Mouse (Mus musculus): ENCODE data around the gene Fn3k. TPM values are rescaled to one million over a fixed set of nuclear protein-coding genes. Genes with fewer than 3 reads are reported as not detected.
A peak's percentile ranks its signal among the peaks of the same experiment; 100 is the strongest.

Fn3k gene
- total RNA-seq (2012; rRNA removed) (0.27 TPM in 1 of 2 replicates, not detected in the other), polyA plus RNA-seq (2012; ENCODE audit: insufficient read depth in 1 of 2, insufficient read length in 2 of 2, low read depth in 1 of 2, low replicate concordance in 2 of 2, missing spikeins in 1 of 2) (under 1 TPM in 1 of 2 experiments, not detected in 1; 0.07 TPM)

DNA sequence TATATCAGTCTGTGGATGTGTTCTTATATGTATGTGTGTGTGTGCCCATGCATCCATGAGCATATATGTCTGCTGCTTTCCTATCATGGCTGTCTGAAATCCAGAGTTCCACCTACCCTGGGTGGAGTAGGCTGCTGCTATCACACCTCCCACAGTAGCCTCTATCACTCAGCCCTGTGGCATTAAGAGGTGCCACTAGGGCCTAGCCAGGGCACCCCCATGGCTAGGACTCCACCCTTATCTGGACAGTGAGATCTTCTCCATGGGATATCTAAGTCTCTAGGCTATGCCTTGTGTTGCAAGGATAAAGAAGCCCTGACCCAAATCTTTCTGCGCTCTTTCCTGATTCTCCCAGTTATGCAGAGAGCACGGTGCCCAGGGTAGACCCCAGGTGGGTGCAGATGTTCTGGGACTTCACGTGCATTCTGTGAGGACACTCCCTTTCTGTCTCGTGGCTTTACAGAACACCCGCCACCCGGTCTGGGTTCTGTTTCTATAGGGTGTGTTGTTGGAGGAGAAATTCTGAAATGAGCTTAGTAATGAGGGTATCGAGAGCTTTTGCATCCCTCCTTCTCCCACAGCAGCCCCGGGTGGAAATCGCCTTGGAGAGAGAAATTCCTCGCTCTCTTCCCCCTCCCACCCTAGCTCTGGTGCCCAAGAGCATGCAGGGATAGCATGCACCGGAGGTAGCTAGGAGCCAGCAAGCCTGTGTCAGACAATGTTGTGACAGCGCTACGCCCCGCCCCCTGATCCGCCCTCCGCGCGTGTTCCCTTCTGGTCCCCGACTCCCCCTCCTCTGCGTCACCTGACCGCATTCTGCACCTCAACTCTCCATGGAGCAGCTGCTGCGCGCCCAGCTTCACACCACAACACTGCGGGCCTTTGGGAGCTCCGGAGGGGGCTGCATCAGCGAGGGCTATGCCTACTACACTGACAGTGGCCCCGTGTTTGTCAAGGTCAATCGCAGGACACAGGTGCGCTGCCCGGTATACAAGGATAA lies at the start of gene Fn3k:
TSS of gene Fn3k (plus strand) at position 758 of the 1,000 bp plus-strand sequence.
- peaks cover 10 to 18% of the 10 kb centered on the region in 2 experiments for H3K4me1 ChIP-seq (ENCODE audit: control insufficient read depth in 1 of 2, insufficient read depth in 2 of 2, low read length in 2 of 2)
- peak within 1 kb of the TSS; percentile 34 to 56 for H3K4me3 ChIP-seq (ENCODE audit: control insufficient read depth in 1 of 2, insufficient read depth in 1 of 2, low read depth in 2 of 2, low read length in 2 of 2)
- H3K27me3 ChIP-seq (ENCODE audit: control insufficient read depth in 1 of 2, insufficient read depth in 2 of 2, low read length in 2 of 2), result no peaks in the 10 kb centered on the region
- H3K27ac ChIP-seq (ENCODE audit: control insufficient read depth, low read depth, low read length), result no peak within 1 kb of the TSS
- no peaks in the 10 kb centered on the region for H3K79me2 ChIP-seq (ENCODE audit: control insufficient read depth, insufficient read depth, low read length, poor library complexity)
- H3K9ac ChIP-seq (ENCODE audit: control insufficient read depth, low read depth, low read length, poor library complexity, severe bottlenecking), result peak within 1 kb of the TSS; percentile 26; the same call in 1 of the 2 replicates
- peaks cover 0 to 16% of the 10 kb centered on the region in 2 experiments; a peak in 3 of 4 replicates for H3K36me3 ChIP-seq (ENCODE audit: control insufficient read depth in 1 of 2, insufficient read depth in 2 of 2, low read length in 2 of 2)
- no peaks in the 10 kb centered on the region for H3K9me3 ChIP-seq (replicated peaks; ENCODE audit: insufficient read depth, low read length)
- peak; percentile 89 for DNase-seq (ENCODE audit: low read depth, low spot score)
- TF ChIP-seq USF1 (IDR thresholded peaks at IDR 0.05; ENCODE audit: low read depth, low read length) (peak; percentile 93), MXI1 (IDR thresholded peaks at IDR 0.05; ENCODE audit: low read depth, low read length) (peak; percentile 92), MAZ (IDR thresholded peaks at IDR 0.05; ENCODE audit: low read depth, low read length) (peak; percentile 35; the same call in 1 of the 2 replicates), TCF12 (IDR thresholded peaks at IDR 0.05; ENCODE audit: low read depth, low read length) (no peak), POLR2A (IDR thresholded peaks at IDR 0.05; ENCODE audit: control insufficient read depth in 1 of 2, insufficient read depth in 1 of 2, low read depth in 1 of 2, low read length in 2 of 2, poor library complexity in 1 of 2) (no peak), NRF1 (IDR thresholded peaks at IDR 0.05; ENCODE audit: insufficient read depth, low read depth, low read length, poor library complexity, severe bottlenecking) (0 out of 2 replicates have a peak, but pooled peaks have one; percentile 8), USF2 (IDR thresholded peaks at IDR 0.05; ENCODE audit: borderline replicate concordance in 1 of 2, insufficient read depth in 1 of 2, low read depth in 1 of 2, low read length in 2 of 2) (peak; percentile 17 to 41; a peak in 1 of 4 replicates), GABPA (IDR thresholded peaks at IDR 0.05; ENCODE audit: low read depth, low read length) (no peak), ZMIZ1 (IDR thresholded peaks at IDR 0.05; ENCODE audit: low read depth, low read length) (no peak), ZNF384 (IDR thresholded peaks at IDR 0.05; ENCODE audit: low read depth, low read length) (no peak), KAT2A (conservative IDR thresholded peaks at IDR 0.05; ENCODE audit: low read depth, low read length) (no peak), MYC (IDR thresholded peaks at IDR 0.05; ENCODE audit: low read depth, low read length) (no peak), TAL1 (IDR thresholded peaks at IDR 0.05; ENCODE audit: low read length) (no peak), MYB (IDR thresholded peaks at IDR 0.05; ENCODE audit: low read depth, low read length) (no peak), CHD2 (IDR thresholded peaks at IDR 0.05; ENCODE audit: low read length) (no peak), NELFE (IDR thresholded peaks at IDR 0.05; ENCODE audit: low read depth, low read length) (no peak; the same call in 1 of the 2 replicates), POLR2AphosphoS2 (IDR thresholded peaks at IDR 0.05; ENCODE audit: low read length) (no peak), UBTF (IDR thresholded peaks at IDR 0.05; ENCODE audit: borderline replicate concordance, insufficient read depth, low read depth, low read length) (no peak), ELF1 (IDR thresholded peaks at IDR 0.05; ENCODE audit: low read depth, low read length) (peak; percentile 26; the same call in 1 of the 2 replicates), TBP (IDR thresholded peaks at IDR 0.05; ENCODE audit: low read depth, low read length) (no peak), GATA1 (IDR thresholded peaks at IDR 0.05; ENCODE audit: low read depth, low read length) (0 out of 2 replicates have a peak, but pooled peaks have one; percentile 29), MEF2A (IDR thresholded peaks at IDR 0.05; ENCODE audit: extremely low read depth, insufficient replicate concordance, low read depth, low read length, poor library complexity, severe bottlenecking) (no peak), JUND (IDR thresholded peaks at IDR 0.05; ENCODE audit: low read depth, low read length) (no peak), ETS1 (IDR thresholded peaks at IDR 0.05; ENCODE audit: low read depth, low read length) (peak; percentile 75), POLR2AphosphoS5 (IDR thresholded peaks at IDR 0.05; ENCODE audit: borderline replicate concordance, low read depth, low read length) (no peak), HCFC1 (IDR thresholded peaks at IDR 0.05; ENCODE audit: low read depth, low read length) (no peak), CHD1 (IDR thresholded peaks at IDR 0.05; ENCODE audit: low read depth, low read length) (no peak), SIN3A (IDR thresholded peaks at IDR 0.05; ENCODE audit: low read length) (peak; percentile 91), ZC3H11A (IDR thresholded peaks at IDR 0.05; ENCODE audit: low read depth, low read length) (no peak), E2F4 (IDR thresholded peaks at IDR 0.05; ENCODE audit: borderline replicate concordance, low read depth, low read length) (no peak), EP300 (IDR thresholded peaks at IDR 0.05; ENCODE audit: low read depth in 1 of 2, low read length in 2 of 2) (peak; percentile 36 to 37; a peak in 2 of 4 replicates), CTCF (IDR thresholded peaks at IDR 0.05 in 2 of 3, conservative IDR thresholded peaks at IDR 0.05 in 1 of 3; ENCODE audit: control insufficient read depth in 1 of 3, insufficient read depth in 1 of 3, low read depth in 2 of 3, low read length in 3 of 3, poor library complexity in 1 of 3, severe bottlenecking in 1 of 3) (no peak), RCOR1 (IDR thresholded peaks at IDR 0.05; ENCODE audit: low read depth, low read length) (0 out of 2 replicates have a peak, but pooled peaks have one; percentile 29), SMC3 (IDR thresholded peaks at IDR 0.05; ENCODE audit: low read depth, low read length) (no peak)

Data from MEL (cell line).